Mouse (Mus musculus) naive thymus-derived CD4-positive, alpha-beta T cell, adult 2 months (primary cell): ENCODE results near the gene Naa80.
"Not testable (repeated sequence)": the region's sequence is repeated elsewhere in the genome, so short reads cannot be mapped to it uniquely, and the experiment has no call there.

Experiments used
- DNase-seq: peaks from one replicate; pipeline ENCODE4 v3.0.0-alpha.2; 2011; ENCODE audit warnings: low read depth

Naa80 gene

GRCm38 (mm10) chr9:107551117-107551889 is 27.4 kb upstream of the Naa80 start, which contains the start of gene Rassf1:
Gene Rassf1, plus strand, starts transcription at chr9:107551555.
- peak; percentile 88 for DNase-seq

DNA sequence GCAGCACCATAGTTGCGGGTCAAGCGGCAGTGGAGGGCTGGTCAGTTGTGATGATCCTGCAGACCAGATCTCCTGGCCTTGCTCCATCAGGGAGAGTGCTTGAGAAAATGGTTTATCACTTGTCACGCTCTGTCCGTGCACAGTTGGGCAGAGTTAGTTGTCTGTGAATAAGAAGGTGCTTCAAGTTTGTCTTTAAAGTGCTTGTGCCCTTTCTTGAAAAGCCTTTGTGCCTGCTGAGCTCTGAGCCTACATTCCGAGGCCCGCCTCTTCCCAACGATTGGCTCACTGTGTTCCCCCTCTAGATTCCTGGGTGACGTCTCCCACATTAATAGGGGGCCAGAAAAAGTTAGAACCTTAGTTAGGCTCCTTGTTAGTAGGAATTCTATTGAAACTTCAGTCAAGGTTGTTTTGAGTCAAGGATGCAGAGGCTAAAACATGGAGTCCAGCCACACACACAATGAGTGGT is 26.8 kb upstream of the Naa80 start:
- DNase-seq: no peak

GRCm38 (mm10) chr9:107552690-107553393 is 25.8 kb upstream of the Naa80 start:
- no peak for DNase-seq

- peak; percentile 62 for DNase-seq
These were observed 25.0 kb upstream of the Naa80 start for GRCm38 (mm10) chr9:107553541-107554318.

GRCm38 (mm10) chr9:107554319-107554825 is 24.3 kb upstream of the Naa80 start:
- DNase-seq: peak; percentile 100

DNA sequence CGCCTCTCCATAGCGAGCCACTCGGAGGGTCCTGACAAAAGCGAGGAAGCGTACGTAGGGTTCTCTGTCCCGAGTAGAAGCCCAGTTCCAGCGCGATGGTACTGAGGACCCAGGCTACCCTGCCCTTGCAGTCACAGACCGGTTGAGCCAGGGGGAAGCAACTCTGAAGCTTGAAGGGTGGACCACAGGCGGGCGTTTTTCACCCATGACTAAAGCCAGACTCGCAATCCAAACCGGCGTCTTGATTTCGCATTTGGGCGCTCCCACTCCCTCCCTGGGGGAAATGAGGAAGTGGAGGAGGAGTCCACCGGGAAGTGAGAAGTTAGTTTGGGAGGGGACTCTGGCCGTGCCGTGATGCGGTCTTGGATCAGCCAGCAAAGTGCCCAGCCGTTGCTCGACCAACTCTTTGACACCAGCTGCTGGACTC is 23.6 kb upstream of the Naa80 start:
- DNase-seq: no peak

DNA sequence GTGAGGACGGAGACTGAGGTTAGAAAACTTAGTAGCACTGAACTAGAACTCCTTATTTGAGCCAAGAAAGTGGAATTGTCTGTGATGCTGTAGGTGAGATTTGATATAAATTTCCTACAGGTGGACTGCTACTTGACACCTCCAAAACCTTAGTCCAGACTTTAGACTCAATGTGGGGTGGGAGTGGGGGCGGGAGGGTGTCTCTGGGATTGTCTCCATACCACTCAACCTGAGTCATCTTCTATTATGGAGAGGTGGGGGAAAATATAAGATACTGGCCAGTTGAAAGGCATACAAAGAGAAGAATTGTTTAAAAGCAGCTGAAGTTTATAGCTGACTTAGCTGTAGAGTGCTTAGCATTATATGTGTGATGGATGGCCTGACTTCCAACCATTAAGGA is 23.0 kb upstream of the Naa80 start:
- no peak for DNase-seq

- DNase-seq: no peak
These were observed 22.3 kb upstream of the Naa80 start for GRCm38 (mm10) chr9:107556346-107556745.

DNA sequence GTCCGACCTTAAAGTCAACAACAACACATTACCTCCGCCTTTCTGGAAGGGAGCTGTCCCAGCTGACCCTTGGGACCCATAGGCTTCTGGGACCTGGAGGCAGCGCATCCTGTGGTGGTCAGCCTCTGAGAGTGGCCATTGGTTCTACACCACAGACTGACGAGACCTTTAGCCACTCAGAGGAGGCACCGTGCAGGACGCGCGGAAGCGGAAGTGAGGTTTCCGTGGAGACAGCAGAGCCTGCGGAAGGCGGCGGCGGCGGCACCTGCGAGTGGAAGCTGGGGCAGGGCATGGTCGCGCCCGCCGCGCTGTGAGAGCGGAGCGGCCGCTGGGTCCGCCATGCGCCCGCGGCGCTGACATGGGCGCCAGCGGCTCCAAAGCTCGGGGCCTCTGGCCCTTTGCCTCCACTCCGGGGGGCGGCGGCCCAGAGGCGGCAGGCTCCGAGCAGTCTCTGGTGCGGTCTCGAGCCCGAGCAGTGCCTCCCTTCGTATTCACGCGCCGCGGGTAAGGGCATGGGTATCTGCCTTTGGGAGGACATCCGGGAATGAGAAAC is 15.6 kb upstream of the Naa80 start, which contains the start of gene Tusc2:
TSS of gene Tusc2 (plus strand) at position 227 of the 553 bp plus-strand sequence.
- peak; percentile 91 for DNase-seq

GRCm38 (mm10) chr9:107565556-107565955 is 13.1 kb upstream of the Naa80 start:
- not testable (repeated sequence) for DNase-seq

- DNase-seq: peak; percentile 87
These were observed 12.5 kb upstream of the Naa80 start for GRCm38 (mm10) chr9:107566041-107566709.

DNA sequence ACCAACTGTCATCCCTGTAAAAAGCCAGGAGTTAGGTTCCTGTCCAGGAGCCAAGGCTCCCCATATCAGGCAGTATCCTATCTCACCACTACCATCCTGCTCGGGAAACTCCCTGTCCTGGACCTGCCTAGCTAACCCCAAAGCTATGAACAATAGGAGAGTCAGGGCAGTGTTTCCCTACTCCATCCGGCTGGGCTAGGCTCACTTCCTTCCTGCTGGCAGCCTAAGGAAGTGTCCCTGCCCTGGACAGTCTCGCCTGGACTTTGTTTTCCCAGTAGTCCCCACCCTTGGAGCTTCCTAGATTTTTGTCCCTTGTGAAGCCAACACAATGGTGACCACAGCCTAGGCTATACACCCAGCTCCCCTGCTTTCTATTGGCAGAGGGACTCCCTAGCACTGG is 11.8 kb upstream of the Naa80 start:
- DNase-seq: no peak

GRCm38 (mm10) chr9:107567702-107568319 is 10.9 kb upstream of the Naa80 start, which contains the start of gene Hyal2:
Gene Hyal2, plus strand, starts transcription at chr9:107567945.
- no peak for DNase-seq

DNA sequence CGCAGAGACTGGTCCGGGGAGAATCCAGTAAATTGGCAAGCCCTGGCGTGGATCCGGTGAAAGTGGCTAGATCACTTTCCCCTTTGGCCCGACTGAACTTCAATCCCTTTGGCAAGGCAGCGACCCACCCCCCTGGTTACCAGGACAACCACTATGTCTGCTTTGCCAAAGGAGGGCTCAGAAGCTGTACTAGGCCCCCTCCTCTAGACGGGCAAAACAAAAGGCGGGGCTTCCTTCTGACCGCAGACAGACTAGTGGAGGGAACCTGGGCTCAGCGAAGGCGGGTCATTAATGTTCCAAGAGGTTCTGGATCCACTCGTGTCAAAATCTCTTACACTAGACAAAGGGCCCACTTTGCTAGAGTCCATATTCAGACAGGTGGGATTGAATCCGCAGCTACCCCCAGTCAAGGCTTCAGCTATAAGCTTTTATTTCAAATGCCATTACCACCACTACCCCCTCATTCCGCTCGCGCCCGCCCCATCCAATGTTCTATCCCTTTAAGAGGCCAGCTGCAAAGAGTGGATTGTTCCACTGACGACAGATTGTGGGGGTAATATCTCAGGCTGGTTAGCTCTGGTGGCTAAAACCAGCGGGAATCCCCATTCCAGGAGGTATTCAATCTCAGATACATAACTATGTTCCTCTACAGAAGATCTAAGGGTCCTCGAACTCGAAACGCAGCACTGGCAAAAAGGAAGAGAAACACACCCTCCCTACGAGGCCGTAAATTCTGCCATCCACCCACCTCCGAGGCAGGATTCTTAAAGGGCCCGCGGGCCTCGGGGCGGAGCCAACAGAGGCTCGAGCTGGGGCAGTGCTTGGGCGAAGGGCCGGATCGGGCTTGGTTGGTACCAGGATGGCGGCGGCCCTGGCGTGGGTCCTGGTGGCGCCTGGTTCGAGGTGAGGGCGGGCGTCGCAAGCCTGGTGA is 10.1 kb upstream of the Naa80 start:
- peak; percentile 89 for DNase-seq

GRCm38 (mm10) chr9:107569270-107569669 is 9.4 kb upstream of the Naa80 start:
- no peak for DNase-seq

GRCm38 (mm10) chr9:107570016-107570415 is 8.7 kb upstream of the Naa80 start:
- no peak for DNase-seq

DNA sequence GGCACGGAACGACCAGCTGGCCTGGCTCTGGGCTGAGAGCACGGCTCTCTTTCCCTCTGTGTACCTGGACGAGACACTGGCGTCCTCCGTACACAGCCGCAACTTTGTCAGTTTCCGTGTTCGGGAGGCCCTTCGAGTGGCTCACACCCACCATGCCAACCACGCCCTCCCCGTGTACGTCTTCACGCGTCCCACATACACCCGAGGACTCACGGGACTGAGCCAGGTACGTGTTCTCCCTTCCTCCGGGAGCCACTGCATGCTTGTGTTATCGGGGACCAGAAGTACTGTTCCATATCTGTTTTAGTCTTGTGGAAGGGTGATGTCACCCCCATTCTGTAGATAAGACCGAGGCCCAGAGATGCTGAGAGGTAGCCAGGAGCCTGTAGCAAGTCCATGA is 7.8 kb upstream of the Naa80 start:
- no peak for DNase-seq

GRCm38 (mm10) chr9:107571534-107572326 is 7.0 kb upstream of the Naa80 start:
- no peak for DNase-seq

DNA sequence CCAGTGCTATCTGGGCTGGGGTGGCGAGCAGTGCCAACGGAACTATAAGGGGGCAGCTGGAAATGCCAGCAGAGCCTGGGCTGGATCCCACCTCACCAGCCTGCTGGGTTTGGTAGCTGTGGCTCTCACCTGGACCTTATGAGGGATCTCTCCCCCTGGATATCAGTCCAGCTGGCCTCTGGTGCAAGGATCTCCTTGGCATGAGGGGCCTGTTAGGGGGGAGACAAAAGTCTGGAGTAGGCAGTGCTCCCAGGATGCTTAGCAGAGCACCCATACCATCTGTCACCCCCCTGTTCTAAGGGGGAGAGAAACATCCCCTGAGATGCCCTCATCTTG is 6.4 kb upstream of the Naa80 start:
- no peak for DNase-seq
